Mouse (Mus musculus): ENCODE data around the gene Hmx2. TPM values are rescaled to one million over a fixed set of nuclear protein-coding genes. Genes with fewer than 3 reads are reported as not detected.

Hmx2 gene
- 0.52 and 0.85 TPM in 2 replicates for polyA plus RNA-seq (2015; fragmentation: Nextera tagmentation; extraction: Ambion mirVana)

DNA sequence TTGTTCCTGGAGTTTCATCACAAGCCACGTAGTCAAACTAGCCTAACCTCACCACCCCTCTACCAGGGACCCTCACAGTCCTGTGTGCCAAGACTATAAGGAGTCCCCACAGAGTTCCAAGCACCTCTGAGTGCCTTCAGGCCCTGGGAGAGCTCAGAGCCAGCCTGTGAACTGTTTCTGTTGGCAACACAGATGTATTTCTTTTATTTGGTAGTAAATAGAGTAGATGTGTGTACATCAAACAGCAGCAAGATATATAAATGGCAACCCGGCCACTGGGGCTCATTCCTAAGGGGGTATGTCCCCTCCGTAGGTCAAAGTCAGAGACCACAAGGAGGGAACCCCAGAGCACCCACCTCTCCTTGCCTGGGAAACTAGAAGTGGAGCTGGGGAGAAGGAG, at the start of gene Hmx2:
Gene Hmx2 (plus strand): TSS at position 301 of the 400 bp plus-strand sequence.

DNA sequence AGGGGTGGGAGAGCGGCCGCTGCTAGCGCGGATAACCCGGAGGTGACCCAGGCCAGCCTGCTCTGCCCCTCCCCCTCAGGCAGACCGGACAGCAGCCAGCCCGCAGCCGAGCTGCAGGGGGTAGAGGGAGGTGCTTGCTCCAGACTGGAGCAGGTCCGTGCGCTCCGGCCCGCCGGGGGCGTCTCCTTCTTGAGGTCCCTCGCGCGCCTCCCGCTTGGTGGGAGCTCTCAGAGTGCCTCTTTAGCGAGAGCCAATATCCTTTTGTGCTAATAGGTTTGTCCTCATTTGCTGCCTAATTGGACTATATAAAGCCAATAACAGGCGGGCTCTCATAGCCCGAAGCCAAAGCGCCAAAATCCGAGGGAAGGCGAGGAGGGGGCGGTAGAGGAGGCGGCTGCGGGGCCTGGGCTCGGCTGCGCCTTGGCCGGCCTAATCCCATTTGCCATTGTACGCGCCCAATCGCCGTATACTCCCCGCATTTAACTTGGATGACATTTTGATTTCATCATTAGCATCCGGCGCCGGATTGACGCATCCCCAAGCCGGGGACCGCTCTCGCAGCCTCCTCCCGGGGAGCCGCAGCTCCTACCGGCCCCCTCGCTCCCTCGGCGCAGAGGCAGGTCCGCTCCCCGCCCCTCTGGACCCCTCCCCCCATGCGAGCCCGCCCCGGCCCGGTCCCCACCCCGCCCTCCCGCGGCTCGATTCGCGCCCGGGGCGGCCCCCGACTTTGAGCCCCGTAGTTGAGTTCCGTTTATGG, 6.3 kb upstream of the Hmx2 start, which contains the start of gene Hmx3:
Gene Hmx3 (plus strand): TSS at position 753 of the 757 bp plus-strand sequence.

DNA sequence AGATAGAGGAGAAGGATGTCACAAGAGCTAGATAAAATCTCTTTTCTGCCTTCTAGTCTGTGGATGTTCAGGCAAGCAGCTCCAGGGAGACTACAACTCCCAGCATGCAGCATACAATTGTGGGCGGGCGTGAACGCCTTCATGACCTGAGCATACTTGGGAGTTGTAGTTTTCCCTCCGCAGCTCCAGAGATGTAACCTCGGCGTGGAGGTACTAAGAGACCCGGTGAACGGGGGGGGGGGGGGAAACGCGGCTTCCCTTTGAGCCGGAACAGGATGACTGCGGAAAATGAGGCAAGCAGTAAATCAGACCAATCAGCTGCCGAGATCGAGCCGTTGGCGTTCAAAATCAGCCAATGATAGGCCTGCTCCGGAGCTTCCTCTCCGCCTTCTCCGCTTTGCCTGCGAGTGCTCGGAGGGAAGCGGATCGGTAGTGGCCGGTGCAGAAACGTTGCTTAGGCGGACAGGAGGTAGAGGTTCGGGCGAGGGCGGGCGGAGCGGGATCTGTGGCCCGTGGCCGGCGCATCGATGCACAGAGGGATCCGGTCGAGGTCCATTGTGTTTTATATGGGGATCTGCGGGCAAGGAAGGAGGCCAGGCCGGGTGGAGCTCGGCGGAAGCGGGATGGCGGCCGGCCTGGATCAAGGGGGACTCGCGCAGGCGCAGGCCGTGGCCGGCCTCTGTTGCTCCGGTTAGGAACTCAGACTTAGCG, 11.6 kb downstream of the Hmx2 start, which contains the start of gene Bub3:
Gene Bub3 (plus strand): TSS at position 237 of the 711 bp plus-strand sequence.

Other genes starting within 250 kb of the Hmx2 start
- gene Cuzd1, start 226.5 kb upstream of the Hmx2 start, polyA plus RNA-seq (2015; fragmentation: Nextera tagmentation; extraction: Ambion mirVana), result not detected in 2 replicates
- not detected in 2 replicates for gene Fam24b, start 219.3 kb upstream of the Hmx2 start, polyA plus RNA-seq (2015; fragmentation: Nextera tagmentation; extraction: Ambion mirVana)
- 0.57 TPM in 1 of 2 replicates, not detected in the other for gene Fam24a, start 214.9 kb upstream of the Hmx2 start, polyA plus RNA-seq (2015; fragmentation: Nextera tagmentation; extraction: Ambion mirVana)
- 28.6 and 30.0 TPM in 2 replicates for gene 2310057M21Rik, start 186.0 kb upstream of the Hmx2 start, polyA plus RNA-seq (2015; fragmentation: Nextera tagmentation; extraction: Ambion mirVana)
- 52.5 and 53.0 TPM in 2 replicates for gene Pstk, start 177.6 kb upstream of the Hmx2 start, polyA plus RNA-seq (2015; fragmentation: Nextera tagmentation; extraction: Ambion mirVana)
- gene Ikzf5, start 138.3 kb upstream of the Hmx2 start, polyA plus RNA-seq (2015; fragmentation: Nextera tagmentation; extraction: Ambion mirVana), result 7.6 and 8.6 TPM in 2 replicates
- 77.3 and 78.8 TPM in 2 replicates for gene Acadsb, start 138.2 kb upstream of the Hmx2 start, polyA plus RNA-seq (2015; fragmentation: Nextera tagmentation; extraction: Ambion mirVana)
- 0.93 and 0.98 TPM in 2 replicates for gene Hmx3, start 5.9 kb upstream of the Hmx2 start, polyA plus RNA-seq (2015; fragmentation: Nextera tagmentation; extraction: Ambion mirVana)
- gene Bub3, start 11.4 kb downstream of the Hmx2 start, polyA plus RNA-seq (2015; fragmentation: Nextera tagmentation; extraction: Ambion mirVana), result 107 and 108 TPM in 2 replicates

Data from neural tube, postnatal 0 days (tissue).